Mouse (Mus musculus): ENCODE data around the gene Hikeshi.

Hikeshi gene

GRCm38 (mm10) chr7:89940571-89941463 lies at the start of gene Hikeshi:
Gene Hikeshi, minus strand, starts transcription at chr7:89941204.
- DNase-seq: peak; percentile 99

GRCm38 (mm10) chr7:89984421-89984820 lies 43.4 kb upstream of the Hikeshi start:
- DNase-seq: peak; percentile 13

DNA sequence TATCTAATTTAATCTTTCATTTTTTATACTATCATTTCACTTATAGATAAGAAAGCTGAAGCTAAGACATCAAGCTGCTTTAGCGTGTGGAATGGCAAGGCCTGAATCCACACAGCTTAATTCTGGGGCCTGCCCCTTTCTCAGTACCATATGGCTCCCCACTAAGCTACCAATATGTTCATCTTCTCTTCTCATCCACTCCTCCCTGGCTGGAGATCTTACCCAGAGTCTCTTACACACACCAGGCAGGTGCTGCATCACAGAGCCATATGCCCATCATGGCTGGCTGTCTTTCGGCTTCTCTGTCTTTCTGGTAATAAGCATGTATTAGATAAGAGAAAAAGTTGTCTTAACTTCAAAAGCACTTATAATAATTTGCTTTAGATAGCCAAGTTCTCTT lies 42.4 kb upstream of the Hikeshi start:
- DNase-seq: peak; percentile 57

GRCm38 (mm10) chr7:89981557-89981956 lies 40.6 kb upstream of the Hikeshi start:
- no peak for DNase-seq

DNA sequence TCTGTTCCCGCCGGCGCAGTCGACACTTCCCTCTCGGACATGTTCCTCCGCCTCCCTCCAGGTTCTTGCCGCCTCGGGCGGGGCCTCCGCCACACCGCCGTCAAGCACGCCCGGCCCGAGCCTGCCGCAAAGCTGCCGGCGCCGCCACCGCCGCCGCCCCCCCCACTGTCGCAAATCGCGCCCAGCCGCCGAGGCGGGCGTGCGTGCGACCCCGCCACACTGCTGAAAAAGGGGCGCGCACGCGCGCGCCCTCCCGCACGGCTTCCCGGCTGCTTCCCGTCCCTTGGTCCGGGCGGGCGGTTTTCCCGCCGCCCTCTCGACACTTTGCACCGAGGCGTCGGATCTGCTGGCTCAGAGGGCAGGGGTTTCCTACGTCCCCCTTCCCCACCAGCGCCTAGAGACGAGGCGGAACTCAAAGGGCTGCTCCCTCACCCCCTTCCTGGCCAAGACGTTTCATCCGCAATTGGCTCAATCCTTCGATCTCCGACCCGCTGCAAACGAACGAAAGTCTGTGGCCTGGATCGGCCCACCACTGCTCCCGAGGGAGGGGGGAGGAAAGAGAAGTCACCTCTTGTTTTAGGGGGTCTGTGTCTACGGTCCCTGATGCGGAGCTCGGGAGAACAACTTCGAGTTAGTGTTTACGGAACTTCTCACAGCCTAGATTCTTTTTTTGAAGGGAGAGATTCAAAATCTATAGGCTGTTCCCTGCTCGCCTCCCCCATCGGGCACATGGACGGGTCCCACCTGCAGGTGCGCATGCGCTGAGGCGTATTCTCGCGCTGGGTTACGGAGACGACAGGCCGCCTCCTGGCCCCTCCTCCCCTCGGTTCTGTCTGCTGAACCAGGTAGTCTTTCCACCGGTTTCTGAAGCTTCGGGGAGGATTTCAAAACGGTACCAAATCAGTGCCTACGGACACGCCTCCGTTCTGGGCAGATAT lies 39.8 kb upstream of the Hikeshi start, which contains the start of gene Eed:
Gene Eed, minus strand, starts transcription at position 499 of the 938 bp plus-strand sequence.
- peak; percentile 97 for DNase-seq

DNA sequence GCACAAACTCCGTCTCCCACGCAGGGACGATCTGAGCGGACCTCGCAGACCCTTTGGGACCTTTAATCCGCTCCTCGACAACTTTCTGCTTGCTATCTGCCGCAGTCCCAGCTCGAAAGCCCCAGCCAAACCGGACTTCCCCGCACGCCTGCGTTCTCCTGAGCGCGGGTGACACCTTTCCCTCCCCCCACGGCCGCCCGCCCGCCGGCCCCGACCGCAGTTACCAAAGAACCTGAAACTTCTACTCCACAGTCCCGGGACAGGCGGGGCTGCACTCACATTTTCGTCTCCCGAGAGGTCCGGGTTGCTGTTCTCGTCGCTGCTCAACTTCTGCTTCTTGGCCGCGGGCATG lies 39.1 kb upstream of the Hikeshi start:
- DNase-seq: no peak

GRCm38 (mm10) chr7:89979432-89980130 lies 38.6 kb upstream of the Hikeshi start:
- DNase-seq: no peak

- no peak for DNase-seq
These were observed 35.8 kb upstream of the Hikeshi start for GRCm38 (mm10) chr7:89976796-89977195.

DNA sequence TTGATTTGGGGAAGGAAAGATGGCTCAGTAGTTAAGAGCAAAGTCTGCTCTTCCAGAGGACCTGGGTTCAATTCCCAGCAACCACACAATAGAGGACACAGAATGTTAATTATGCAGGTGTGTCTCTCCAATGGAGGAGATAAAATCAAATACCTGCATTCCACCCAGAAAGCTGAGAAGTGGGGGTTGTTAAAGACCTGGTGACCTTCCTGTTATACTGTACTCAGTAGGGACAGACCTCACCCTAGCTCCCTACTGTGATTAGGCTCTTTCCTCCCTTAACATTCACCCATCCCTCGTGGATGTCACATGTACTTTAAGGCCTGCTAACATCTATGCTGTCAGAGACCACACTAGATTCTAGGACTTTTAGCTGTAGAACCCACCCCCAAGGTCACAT lies 34.6 kb upstream of the Hikeshi start:
- no peak for DNase-seq

- no peak for DNase-seq
These were observed 26.2 kb upstream of the Hikeshi start for GRCm38 (mm10) chr7:89967235-89967634.

GRCm38 (mm10) chr7:89966771-89967170 lies 25.8 kb upstream of the Hikeshi start:
- no peak for DNase-seq

- no peak for DNase-seq
These were observed 22.1 kb upstream of the Hikeshi start for GRCm38 (mm10) chr7:89963135-89963534.

DNA sequence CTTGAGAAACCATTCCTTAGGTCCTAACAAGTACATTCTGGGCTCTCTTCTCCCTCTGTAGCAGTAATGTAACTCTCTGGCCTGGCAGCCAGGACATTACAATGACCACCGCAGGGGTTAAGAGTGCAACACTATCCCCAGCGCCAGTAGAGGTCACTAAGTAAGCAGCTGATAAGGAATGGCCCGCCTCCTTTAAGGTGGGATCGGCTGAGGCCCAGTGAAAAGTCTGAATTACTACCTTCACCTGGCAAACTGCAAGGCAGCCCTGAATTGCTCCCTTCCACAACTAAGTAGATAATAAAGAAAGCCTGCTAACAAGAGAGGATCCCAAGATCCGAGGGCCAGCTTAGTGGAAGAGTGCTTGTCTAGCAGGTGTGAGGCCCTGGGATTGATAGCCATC lies 16.3 kb upstream of the Hikeshi start:
- no peak for DNase-seq

GRCm38 (mm10) chr7:89954261-89954660 lies 13.3 kb upstream of the Hikeshi start:
- DNase-seq: no peak

GRCm38 (mm10) chr7:89949403-89949802 lies 8.4 kb upstream of the Hikeshi start:
- DNase-seq: no peak

GRCm38 (mm10) chr7:89948026-89948425 lies 7.0 kb upstream of the Hikeshi start:
- DNase-seq: no peak

DNA sequence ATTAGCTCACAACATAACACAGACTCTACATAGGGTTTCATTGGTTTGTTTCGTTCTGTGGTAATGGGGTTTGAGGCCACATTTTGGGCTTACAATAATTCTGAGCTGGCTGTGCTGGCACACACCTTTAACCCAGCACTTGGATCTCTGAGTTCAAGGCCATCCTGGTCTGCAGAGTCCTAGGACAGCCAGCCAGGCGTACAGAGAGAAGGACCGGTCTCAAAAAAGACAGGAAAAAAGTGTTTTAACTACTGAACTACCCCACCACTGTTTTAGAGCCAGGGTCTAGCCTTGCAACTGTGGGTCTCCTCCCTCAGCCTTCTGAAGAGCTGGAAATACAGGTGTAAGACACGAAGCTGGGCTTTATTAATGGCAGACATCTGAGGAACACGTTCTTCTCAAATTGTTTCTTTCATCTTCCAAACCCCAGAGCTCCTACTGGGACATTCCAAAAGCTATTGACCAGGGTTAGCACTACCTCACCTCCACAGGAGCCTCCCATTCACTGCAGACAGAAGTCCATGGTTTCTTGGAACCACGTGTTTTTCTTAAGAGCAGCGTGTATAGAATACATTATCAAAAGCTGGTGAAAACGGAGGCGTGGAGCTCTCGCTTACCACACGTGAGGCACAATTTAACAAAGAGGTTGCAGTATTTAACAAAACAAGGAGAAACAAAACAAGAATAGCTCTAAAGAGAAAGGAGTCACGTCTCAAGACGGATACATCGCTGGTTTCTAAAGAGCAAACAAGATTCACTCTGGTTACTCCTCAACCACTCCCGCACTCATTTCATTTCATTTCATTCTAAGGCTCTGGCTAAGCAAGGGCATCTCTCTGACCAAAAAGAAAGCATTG lies 1.3 kb downstream of the Hikeshi start:
- no peak for DNase-seq

- DNase-seq: no peak
These were observed 17.4 kb downstream of the Hikeshi start for GRCm38 (mm10) chr7:89923441-89924180.

DNA sequence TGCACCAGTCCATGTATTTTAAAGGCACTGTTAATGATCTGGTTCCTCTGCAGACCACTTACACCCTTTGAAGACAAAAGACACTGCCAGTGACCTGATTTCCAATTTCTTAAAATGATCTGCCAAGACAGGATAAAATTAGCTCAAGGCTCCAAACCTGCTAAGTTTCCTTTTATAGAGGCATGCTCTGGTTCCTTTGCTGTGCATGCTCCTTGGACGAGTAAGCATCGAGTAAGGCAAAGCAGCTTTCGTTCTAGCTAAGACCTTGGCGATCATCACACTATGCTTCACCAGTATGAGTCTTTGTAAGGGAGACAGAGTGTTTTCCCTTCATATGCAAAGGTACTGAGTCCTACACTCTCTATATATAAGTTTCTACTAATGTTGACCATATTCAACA lies 23.2 kb downstream of the Hikeshi start:
- no peak for DNase-seq

GRCm38 (mm10) chr7:89916711-89917110 lies 24.3 kb downstream of the Hikeshi start:
- DNase-seq: peak; percentile 60
